Mouse (Mus musculus) ES-Bruce4 (cell line): ENCODE data around the gene 2410004B18Rik.

Source experiments
- CTCF ChIP-seq: IDR thresholded peaks from one replicate; pipeline ENCODE4 v1.8.1; 2011; ENCODE audit warnings: low read depth, low read length
- EP300 ChIP-seq: IDR thresholded peaks from 2 replicates; pipeline ENCODE4 v1.6.1; 2011; ENCODE audit warnings: low read depth, low read length; ENCODE audit not compliant: insufficient read depth
- POLR2A ChIP-seq: IDR thresholded peaks from one replicate; pipeline ENCODE4 v1.8.1; 2011; ENCODE audit warnings: low read length; ENCODE audit not compliant: insufficient read depth

DNA sequence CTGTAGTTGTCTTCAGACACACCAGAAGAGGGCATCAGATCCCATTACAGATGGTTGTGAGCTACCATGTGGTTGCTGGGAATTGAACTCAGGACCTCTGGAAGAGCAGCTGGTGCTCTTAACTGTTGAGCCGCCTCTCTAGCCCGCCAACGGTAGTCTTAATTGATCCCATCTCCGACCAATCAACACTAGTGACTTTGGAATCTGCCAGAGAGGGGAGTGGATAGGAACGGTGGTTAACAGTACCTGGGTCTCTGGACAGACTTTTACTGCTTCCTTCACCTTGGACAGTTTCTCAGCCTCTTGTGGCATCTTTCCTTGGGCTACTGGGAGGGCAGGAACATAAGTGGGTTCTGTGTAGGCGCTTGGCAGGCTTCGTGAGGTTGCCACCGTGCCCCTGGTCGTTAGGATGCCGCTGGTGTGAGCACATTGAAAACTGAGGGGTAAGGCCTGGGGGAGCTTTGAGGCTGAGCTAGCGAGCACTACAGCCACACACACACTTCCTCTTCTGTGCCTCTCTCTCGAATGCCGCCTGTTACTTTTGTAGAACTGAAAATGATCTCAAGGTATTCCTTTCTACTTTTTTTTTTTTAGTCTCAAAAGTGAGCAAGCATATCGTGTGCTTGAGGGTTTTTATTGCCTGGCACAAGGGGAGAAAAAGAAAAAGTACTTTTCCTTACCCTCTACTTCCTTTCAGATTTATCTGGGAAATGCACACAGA, 55.8 kb downstream of the 2410004B18Rik start:
- TF ChIP-seq POLR2A (no peak), CTCF (no peak), EP300 (no peak)
